Mouse (Mus musculus) MEL (cell line): ENCODE results near the gene Retn. TPM values are rescaled to one million over a fixed set of nuclear protein-coding genes. Genes with fewer than 3 reads are reported as not detected.

ENCODE experiments used
- DNase-seq: peaks from one replicate; pipeline ENCODE4 v3.0.0; 2011; ENCODE audit warnings: low read depth, low spot score
- H3K27ac ChIP-seq: 2 replicates; pipeline ENCODE4 v1.5.1; 2012; ENCODE audit warnings: low read depth, mild to moderate bottlenecking, control low read depth, low read length, moderate library complexity; ENCODE audit not compliant: control insufficient read depth
- H3K27me3 ChIP-seq, 2 experiments: fragments of 150-350 bp in 1 of 2; sonication (generic) in 1 of 2; 2 replicates each; pipeline ENCODE4 v1.6.1; 2012; ENCODE audit warnings: low read length in 2 of 2, mild to moderate bottlenecking in 2 of 2, improper control_type of control experiment in 1 of 2, moderate library complexity in 1 of 2; ENCODE audit not compliant: insufficient read depth in 2 of 2, control insufficient read depth in 1 of 2
- H3K36me3 ChIP-seq, 2 experiments: 2 replicates each; pipeline ENCODE4 v1.6.1; 2012 to 2014; ENCODE audit warnings: low read length in 2 of 2, improper control_type of control experiment in 1 of 2, inconsistent platforms in 1 of 2, mild to moderate bottlenecking in 1 of 2; ENCODE audit not compliant: insufficient read depth in 2 of 2, control insufficient read depth in 1 of 2
- H3K4me1 ChIP-seq, 2 experiments: fragments of 150-350 bp in 1 of 2; sonication (generic) in 1 of 2; 2 replicates each; pipeline ENCODE4 v1.6.1; 2012; ENCODE audit warnings: low read length in 2 of 2, improper control_type of control experiment in 1 of 2, mild to moderate bottlenecking in 1 of 2; ENCODE audit not compliant: insufficient read depth in 2 of 2, control insufficient read depth in 1 of 2
- H3K4me3 ChIP-seq, 2 experiments: fragments of 150-350 bp in 1 of 2; sonication (generic) in 1 of 2; 2 replicates each; pipeline ENCODE4 v1.5.1; 2012; ENCODE audit warnings: low read depth in 2 of 2, low read length in 2 of 2, mild to moderate bottlenecking in 2 of 2, moderate library complexity in 2 of 2, control low read depth in 1 of 2, improper control_type of control experiment in 1 of 2; ENCODE audit not compliant: control insufficient read depth in 1 of 2, insufficient read depth in 1 of 2
- H3K79me2 ChIP-seq: 2 replicates; pipeline ENCODE4 v1.6.1; 2012; ENCODE audit warnings: mild to moderate bottlenecking, low read length, moderate library complexity; ENCODE audit not compliant: control insufficient read depth, poor library complexity, insufficient read depth
- H3K9ac ChIP-seq: 2 replicates; pipeline ENCODE4 v1.6.1; 2012; ENCODE audit warnings: low read depth, mild to moderate bottlenecking, control low read depth, low read length, moderate library complexity; ENCODE audit not compliant: control insufficient read depth, poor library complexity, severe bottlenecking
- H3K9me3 ChIP-seq: fragments of 150-350 bp; sonication (generic); replicated peaks from 2 replicates; pipeline ENCODE4 v1.6.1; 2012; ENCODE audit warnings: mild to moderate bottlenecking, low read length, improper control_type of control experiment, moderate library complexity; ENCODE audit not compliant: insufficient read depth
- BHLHE40 ChIP-seq: IDR thresholded peaks from 2 replicates; pipeline ENCODE4 v1.6.1; 2012; ENCODE audit warnings: low read depth, mild to moderate bottlenecking, inconsistent platforms, low read length, improper control_type of control experiment, borderline replicate concordance
- CHD1 ChIP-seq: IDR thresholded peaks from 2 replicates; pipeline ENCODE4 v1.6.1; 2012; ENCODE audit warnings: low read depth, mild to moderate bottlenecking, inconsistent platforms, low read length, improper control_type of control experiment
- CHD2 ChIP-seq: IDR thresholded peaks from 2 replicates; pipeline ENCODE4 v1.6.1; 2011; ENCODE audit warnings: low read length, improper control_type of control experiment
- E2F4 ChIP-seq: IDR thresholded peaks from 2 replicates; pipeline ENCODE4 v1.6.1; 2011; ENCODE audit warnings: low read depth, low read length, improper control_type of control experiment, borderline replicate concordance
- ELF1 ChIP-seq: IDR thresholded peaks from 2 replicates; pipeline ENCODE4 v1.6.1; 2014; ENCODE audit warnings: low read depth, mild to moderate bottlenecking, inconsistent platforms, low read length, improper control_type of control experiment, moderate library complexity
- EP300 ChIP-seq, 2 experiments: IDR thresholded peaks; 2 replicates each; pipeline ENCODE4 v1.6.1; 2011; ENCODE audit warnings: improper control_type of control experiment in 2 of 2, low read length in 2 of 2, low read depth in 1 of 2, mild to moderate bottlenecking in 1 of 2
- ETS1 ChIP-seq: IDR thresholded peaks from 2 replicates; pipeline ENCODE4 v1.6.1; 2012; ENCODE audit warnings: low read depth, mild to moderate bottlenecking, inconsistent platforms, low read length, improper control_type of control experiment, moderate library complexity
- GATA1 ChIP-seq: IDR thresholded peaks from 2 replicates; pipeline ENCODE4 v1.6.1; 2011; ENCODE audit warnings: low read depth, low read length, improper control_type of control experiment
- HCFC1 ChIP-seq: IDR thresholded peaks from 2 replicates; pipeline ENCODE4 v1.6.1; 2012; ENCODE audit warnings: low read depth, mild to moderate bottlenecking, inconsistent platforms, low read length, improper control_type of control experiment, moderate library complexity
- KAT2A ChIP-seq: conservative IDR thresholded peaks from 2 replicates; pipeline ENCODE4 v1.6.1; 2012; ENCODE audit warnings: low read depth, low read length, improper control_type of control experiment, inconsistent platforms
- MAZ ChIP-seq: IDR thresholded peaks from 2 replicates; pipeline ENCODE4 v1.6.1; 2012; ENCODE audit warnings: low read depth, mild to moderate bottlenecking, inconsistent platforms, low read length, improper control_type of control experiment
- MXI1 ChIP-seq: IDR thresholded peaks from 2 replicates; pipeline ENCODE4 v1.6.1; 2011; ENCODE audit warnings: mild to moderate bottlenecking, low read depth, low read length, improper control_type of control experiment
- MYC ChIP-seq: IDR thresholded peaks from 2 replicates; pipeline ENCODE4 v1.6.1; 2011; ENCODE audit warnings: low read depth, mild to moderate bottlenecking, low read length, improper control_type of control experiment, moderate library complexity
- NELFE ChIP-seq: IDR thresholded peaks from 2 replicates; pipeline ENCODE4 v1.6.1; 2011; ENCODE audit warnings: low read depth, low read length, improper control_type of control experiment
- NRF1 ChIP-seq: IDR thresholded peaks from 2 replicates; pipeline ENCODE4 v1.6.1; 2014; ENCODE audit warnings: low read depth, mild to moderate bottlenecking, inconsistent platforms, low read length, improper control_type of control experiment, moderate library complexity; ENCODE audit not compliant: poor library complexity, insufficient read depth, severe bottlenecking
- POLR2A ChIP-seq, 2 experiments: IDR thresholded peaks; 2 replicates each; pipeline ENCODE4 v1.6.1; 2011 to 2012; ENCODE audit warnings: low read length in 2 of 2, mild to moderate bottlenecking in 2 of 2, control low read depth in 1 of 2, improper control_type of control experiment in 1 of 2, low read depth in 1 of 2, moderate library complexity in 1 of 2; ENCODE audit not compliant: control insufficient read depth in 1 of 2, insufficient read depth in 1 of 2, poor library complexity in 1 of 2
- POLR2AphosphoS2 ChIP-seq: IDR thresholded peaks from 2 replicates; pipeline ENCODE4 v1.6.1; 2011; ENCODE audit warnings: low read length, improper control_type of control experiment
- RAD21 ChIP-seq: IDR thresholded peaks from 2 replicates; pipeline ENCODE4 v1.6.1; 2011; ENCODE audit warnings: mild to moderate bottlenecking, low read depth, low read length, improper control_type of control experiment
- SMC3 ChIP-seq: IDR thresholded peaks from 2 replicates; pipeline ENCODE4 v1.6.1; 2011; ENCODE audit warnings: low read depth, low read length, improper control_type of control experiment
- TAL1 ChIP-seq: IDR thresholded peaks from 2 replicates; pipeline ENCODE4 v1.6.1; 2012; ENCODE audit warnings: mild to moderate bottlenecking, inconsistent platforms, low read length, moderate library complexity, mixed read lengths
- TBP ChIP-seq: IDR thresholded peaks from 2 replicates; pipeline ENCODE4 v1.8.0; 2011; ENCODE audit warnings: low read depth, low read length, improper control_type of control experiment
- ZKSCAN1 ChIP-seq: IDR thresholded peaks from 2 replicates; pipeline ENCODE4 v1.6.1; 2012; ENCODE audit warnings: low read depth, mild to moderate bottlenecking, inconsistent platforms, low read length, improper control_type of control experiment, moderate library complexity
- polyA plus RNA-seq, 2 experiments: library from polyadenylated mRNA; stranded (reverse) in 1 of 2; unstranded in 1 of 2; fragments of >175 nt in 1 of 2; fragments of >200 nt in 1 of 2; gene quantifications; 2 replicates each; pipeline versions ENCODE4 v1.2.1 to v1.2.4; 2012; ENCODE audit warnings: low replicate concordance in 2 of 2, low read depth in 1 of 2; ENCODE audit not compliant: insufficient read length in 2 of 2, insufficient read depth in 1 of 2, missing spikeins in 1 of 2
- total RNA-seq: library from RNA; depleted of rRNA; stranded (reverse); fragments of 300-350 nt; gene quantifications from 2 replicates; pipeline ENCODE4 v1.2.3, GENCODE M21; 2012

Gene Retn
- total and polyA plus RNA-seq, 3 experiments: 0.23 to 1.1 TPM; not detected in 1

- TF ChIP-seq ZKSCAN1: no peak
- TF ChIP-seq SMC3: no peak
- TF ChIP-seq CHD2: no peak
- no peak for TF ChIP-seq E2F4
- TF ChIP-seq TBP: peak; percentile 39; the same call in 1 of the 2 replicates
Observed at GRCm38 (mm10) chr8:3630647-3631477, 24.7 kb upstream of the Retn start, which contains the start of gene Stxbp2 (continued).

GRCm38 (mm10) chr8:3631478-3631875 is 24.1 kb upstream of the Retn start:
- no peaks in the 10 kb centered on the region for H3K27me3 ChIP-seq
- H3K9me3 ChIP-seq: no peaks in the 10 kb centered on the region
- TF ChIP-seq HCFC1 (peak; percentile 62), EP300 (IDR thresholded peaks at IDR 0.05; ENCODE audit: low read depth in 1 of 2, low read length in 2 of 2) (peak; percentile 43 to 47), MXI1 (no peak), E2F4 (no peak), ETS1 (no peak), GATA1 (peak; percentile 64), ELF1 (peak; percentile 75), MYC (no peak), POLR2AphosphoS2 (no peak), TAL1 (no peak), POLR2A (IDR thresholded peaks at IDR 0.05; ENCODE audit: control insufficient read depth in 1 of 2, insufficient read depth in 1 of 2, low read depth in 1 of 2, low read length in 2 of 2, poor library complexity in 1 of 2) (0 out of 4 replicates have a peak, but pooled peaks of 1 of the 2 experiments have one; percentile 42), RAD21 (no peak), KAT2A (no peak), NELFE (peak; percentile 45; the same call in 1 of the 2 replicates), BHLHE40 (no peak), CHD1 (no peak), MAZ (0 out of 2 replicates have a peak, but pooled peaks have one; percentile 10), NRF1 (no peak), CHD2 (no peak; the same call in 1 of the 2 replicates)
- TF ChIP-seq, all 39 proteins: peak for 7
- Histone ChIP-seq H3K36me3 (peaks cover 5 to 20% of the 10 kb centered on the region in 2 experiments; a peak in 3 of 4 replicates), H3K27ac (peak overlapping the region; percentile 20), H3K4me3 (peak overlapping the region; percentile 85 to 87), H3K9ac (peak overlapping the region; percentile 85), H3K4me1 (peaks cover 8 to 16% of the 10 kb centered on the region in 2 experiments), H3K79me2 (peaks cover 11% of the 10 kb centered on the region)
- peak; percentile 80 for DNase-seq
